Mouse (Mus musculus) limb, embryonic 11.5 days (tissue): ENCODE data around the gene 9130409I23Rik. TPM values are rescaled to one million over a fixed set of nuclear protein-coding genes. Genes with fewer than 3 reads are reported as not detected.

Experiments
- ATAC-seq: fragments of 200-750 bp; cut with Nextera tagmentation; 2 replicates; pipeline ENCODE4 v1.8.0; 2017; ENCODE audit warnings: low read depth; ENCODE audit not compliant: insufficient number of reproducible peaks, low FRiP score, low TSS enrichment
- DNase-seq: peaks from one replicate; pipeline ENCODE4 v3.0.0-alpha.2; 2015; ENCODE audit warnings: low spot score
- H3K27ac ChIP-seq: fragments of 300-500 bp; sonication (generic); replicated peaks from 2 replicates; pipeline ENCODE4 v1.5.1; 2014; ENCODE audit warnings: low read depth, mild to moderate bottlenecking, low read length
- H3K27me3 ChIP-seq: fragments of 300-500 bp; sonication (generic); 2 replicates; pipeline ENCODE4 v1.6.1; 2014; ENCODE audit warnings: mild to moderate bottlenecking, low read length, mixed read lengths; ENCODE audit not compliant: control insufficient read depth, insufficient read depth
- H3K36me3 ChIP-seq: fragments of 300-500 bp; sonication (generic); 2 replicates; pipeline ENCODE4 v1.6.1; 2014; ENCODE audit warnings: mild to moderate bottlenecking, low read length, moderate library complexity, mixed read lengths; ENCODE audit not compliant: control insufficient read depth, insufficient read depth
- H3K4me1 ChIP-seq: fragments of 300-500 bp; sonication (generic); 2 replicates; pipeline ENCODE4 v1.6.1; 2014; ENCODE audit warnings: low read length, mixed read lengths; ENCODE audit not compliant: control insufficient read depth, insufficient read depth
- H3K4me2 ChIP-seq: fragments of 300-500 bp; sonication (generic); 2 replicates; pipeline ENCODE4 v1.6.1; 2014; ENCODE audit warnings: low read depth, mild to moderate bottlenecking, moderate library complexity; ENCODE audit not compliant: severe bottlenecking
- H3K4me3 ChIP-seq: fragments of 300-500 bp; sonication (generic); 2 replicates; pipeline ENCODE4 v1.5.1; 2014; ENCODE audit warnings: low read depth, low read length
- H3K9ac ChIP-seq: fragments of 300-500 bp; sonication (generic); 2 replicates; pipeline ENCODE4 v1.6.1; 2014; ENCODE audit warnings: mild to moderate bottlenecking, low read length
- H3K9me3 ChIP-seq: fragments of 300-500 bp; sonication (generic); 2 replicates; pipeline ENCODE4 v1.6.1; 2016; ENCODE audit warnings: low read length; ENCODE audit not compliant: control insufficient read depth
- WGBS: fragments of 180-500 bp; shearing (Covaris S2); extraction: QIAGEN DNeasy Blood & Tissue Kit; methylation state at CpG from one replicate; pipeline ENCODE4 v1.1.7; 2014; 5-methylcytosine and 5-hydroxymethylcytosine counted together
- polyA plus RNA-seq: library from polyadenylated mRNA; unstranded; fragments of >200 nt; fragmentation: Nextera tagmentation; extraction: Ambion mirVana; gene quantifications from 2 replicates; pipeline ENCODE4 v1.2.1, GENCODE M21; 2014

Gene 9130409I23Rik
- not detected in 2 replicates for polyA plus RNA-seq

GRCm38 (mm10) chr1:181050937-181051336, at the start of gene 9130409I23Rik:
9130409I23Rik (plus strand) TSS chr1:181051237.
- Histone ChIP-seq H3K9me3 (no peaks in the 10 kb centered on the region), H3K36me3 (no peaks in the 10 kb centered on the region), H3K9ac (no peak within 1 kb of the TSS), H3K27ac (no peak within 1 kb of the TSS), H3K4me3 (no peak within 1 kb of the TSS), H3K4me2 (no peak within 1 kb of the TSS), H3K27me3 (no peaks in the 10 kb centered on the region), H3K4me1 (no peaks in the 10 kb centered on the region)
- no peak for ATAC-seq
- WGBS, result 86% methylated on average over 6 of the region's 6 CpGs
- no peak for DNase-seq

DNA sequence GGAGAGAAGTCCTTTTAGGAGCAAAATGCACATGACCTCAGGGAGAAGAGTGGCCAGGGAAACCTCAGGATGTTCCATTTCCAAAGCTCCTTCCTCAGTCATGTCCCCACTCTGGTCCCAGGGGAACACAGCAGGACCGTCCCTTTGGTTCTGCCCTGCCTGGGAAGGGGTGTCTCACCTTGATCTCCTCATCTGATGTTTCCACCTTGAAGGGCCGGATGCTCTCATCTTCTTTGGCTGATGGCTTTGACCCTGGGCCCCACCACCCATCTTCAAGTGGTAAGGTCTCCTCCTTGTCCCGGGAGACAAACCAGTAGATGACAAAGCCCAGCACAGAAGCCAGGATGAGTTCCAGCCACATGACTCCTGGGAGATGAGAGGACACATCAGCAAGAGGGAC, 49.4 kb upstream of the 9130409I23Rik start:
- H3K36me3 ChIP-seq, result no peaks in the 10 kb centered on the region
- H3K4me2 ChIP-seq, result no peak overlapping the region
- ATAC-seq (no peak), DNase-seq (no peak)
- WGBS, result 88% methylated on average over 3 of the region's 3 CpGs
- H3K4me3 ChIP-seq, result no peak overlapping the region
- peaks cover 10% of the 10 kb centered on the region; the same call in 1 of the 2 replicates for H3K4me1 ChIP-seq
- H3K27me3 ChIP-seq, result no peaks in the 10 kb centered on the region
- H3K27ac ChIP-seq, result no peak overlapping the region
- no peaks in the 10 kb centered on the region for H3K9me3 ChIP-seq
- H3K9ac ChIP-seq, result no peak overlapping the region

GRCm38 (mm10) chr1:181003790-181004189, 47.2 kb upstream of the 9130409I23Rik start:
- Histone ChIP-seq H3K27ac (no peak overlapping the region), H3K4me2 (no peak overlapping the region), H3K27me3 (no peaks in the 10 kb centered on the region), H3K9me3 (no peaks in the 10 kb centered on the region), H3K4me1 (peaks cover 10% of the 10 kb centered on the region; the same call in 1 of the 2 replicates), H3K4me3 (no peak overlapping the region), H3K36me3 (no peaks in the 10 kb centered on the region), H3K9ac (no peak overlapping the region)
- ATAC-seq, result no peak
- 78% methylated on average over 2 of the region's 2 CpGs for WGBS
- DNase-seq, result no peak

- ATAC-seq (no peak), DNase-seq (no peak)
- Histone ChIP-seq H3K4me1 (peaks cover 8% of the 10 kb centered on the region; the same call in 1 of the 2 replicates), H3K9me3 (no peaks in the 10 kb centered on the region), H3K9ac (no peak overlapping the region), H3K4me2 (no peak overlapping the region), H3K27ac (no peak overlapping the region), H3K27me3 (no peaks in the 10 kb centered on the region), H3K36me3 (no peaks in the 10 kb centered on the region), H3K4me3 (no peak overlapping the region)
- WGBS, result 82% methylated on average over 8 of the region's 8 CpGs
These were observed 45.7 kb upstream of the 9130409I23Rik start for GRCm38 (mm10) chr1:181005331-181005730.

GRCm38 (mm10) chr1:181007831-181008230, 43.2 kb upstream of the 9130409I23Rik start:
- Histone ChIP-seq H3K4me2 (no peak overlapping the region), H3K27me3 (no peaks in the 10 kb centered on the region), H3K9ac (no peak overlapping the region), H3K4me3 (no peak overlapping the region), H3K4me1 (no peaks in the 10 kb centered on the region), H3K9me3 (no peaks in the 10 kb centered on the region), H3K36me3 (no peaks in the 10 kb centered on the region), H3K27ac (no peak overlapping the region)
- ATAC-seq, result no peak
- no peak for DNase-seq
- 87% methylated on average over 6 of the region's 6 CpGs for WGBS

DNA sequence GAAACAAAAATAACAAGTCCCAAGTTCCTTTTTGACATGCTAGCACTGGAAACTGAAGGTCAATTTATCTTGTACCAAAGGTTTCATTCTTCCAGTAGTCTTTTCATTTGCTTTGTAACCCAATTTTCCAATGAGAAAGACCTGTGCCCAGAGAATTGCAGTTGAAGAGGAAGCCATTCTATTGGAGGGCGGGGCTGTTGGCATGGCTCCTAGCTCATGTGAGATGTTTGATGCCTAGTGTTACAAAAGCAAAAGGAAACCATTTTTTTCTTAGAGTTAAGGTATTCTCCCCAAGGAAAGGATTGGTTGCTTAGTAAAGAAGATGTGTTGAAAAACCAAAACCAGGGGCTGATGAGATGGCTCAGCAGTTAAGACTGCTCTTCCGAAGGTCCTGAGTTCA, 42.8 kb upstream of the 9130409I23Rik start:
- Histone ChIP-seq H3K36me3 (no peaks in the 10 kb centered on the region), H3K4me2 (no peak overlapping the region), H3K9ac (no peak overlapping the region), H3K27ac (no peak overlapping the region), H3K9me3 (no peaks in the 10 kb centered on the region), H3K4me3 (no peak overlapping the region), H3K27me3 (no peaks in the 10 kb centered on the region), H3K4me1 (no peaks in the 10 kb centered on the region)
- no peak for ATAC-seq
- WGBS, result 99% methylated on average over 2 of the region's 2 CpGs
- DNase-seq, result no peak

GRCm38 (mm10) chr1:181009011-181009590, 41.9 kb upstream of the 9130409I23Rik start:
- H3K36me3 ChIP-seq, result no peaks in the 10 kb centered on the region
- H3K9ac ChIP-seq, result no peak overlapping the region
- DNase-seq, result no peak
- H3K27ac ChIP-seq, result no peak overlapping the region
- H3K4me2 ChIP-seq, result no peak overlapping the region
- H3K4me1 ChIP-seq, result no peaks in the 10 kb centered on the region
- WGBS, result 89% methylated on average over 4 of the region's 4 CpGs
- no peaks in the 10 kb centered on the region for H3K27me3 ChIP-seq
- H3K9me3 ChIP-seq, result no peaks in the 10 kb centered on the region
- no peak overlapping the region for H3K4me3 ChIP-seq
- no peak for ATAC-seq

DNA sequence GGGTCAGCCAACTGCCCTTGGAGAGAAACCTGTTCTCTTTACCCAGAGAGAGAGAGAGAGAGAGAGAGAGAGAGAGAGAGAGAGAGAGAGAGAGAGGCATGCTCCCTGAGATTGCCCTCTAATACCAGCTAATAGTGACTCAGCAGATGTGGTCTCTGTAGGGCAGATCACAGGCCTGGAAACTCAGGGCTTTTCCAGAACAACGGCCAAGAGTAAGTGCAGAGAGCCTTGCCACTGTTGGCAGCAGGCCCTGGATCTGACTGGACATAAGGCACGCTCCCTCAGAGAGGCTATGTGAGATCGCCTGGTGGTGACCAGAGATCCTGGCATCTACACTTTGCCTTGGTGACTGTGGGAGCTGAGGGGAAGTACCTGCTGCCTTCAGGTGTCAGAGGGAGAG, 41.3 kb upstream of the 9130409I23Rik start:
- Histone ChIP-seq H3K9me3 (no peaks in the 10 kb centered on the region), H3K27me3 (no peaks in the 10 kb centered on the region), H3K4me2 (no peak overlapping the region), H3K27ac (no peak overlapping the region), H3K9ac (no peak overlapping the region), H3K4me3 (no peak overlapping the region), H3K4me1 (no peaks in the 10 kb centered on the region), H3K36me3 (no peaks in the 10 kb centered on the region)
- WGBS, result 60% methylated on average over 3 of the region's 3 CpGs
- no peak for DNase-seq
- no peak for ATAC-seq
